Mouse (Mus musculus): ENCODE measurements around the gene Fmnl1.

DNA sequence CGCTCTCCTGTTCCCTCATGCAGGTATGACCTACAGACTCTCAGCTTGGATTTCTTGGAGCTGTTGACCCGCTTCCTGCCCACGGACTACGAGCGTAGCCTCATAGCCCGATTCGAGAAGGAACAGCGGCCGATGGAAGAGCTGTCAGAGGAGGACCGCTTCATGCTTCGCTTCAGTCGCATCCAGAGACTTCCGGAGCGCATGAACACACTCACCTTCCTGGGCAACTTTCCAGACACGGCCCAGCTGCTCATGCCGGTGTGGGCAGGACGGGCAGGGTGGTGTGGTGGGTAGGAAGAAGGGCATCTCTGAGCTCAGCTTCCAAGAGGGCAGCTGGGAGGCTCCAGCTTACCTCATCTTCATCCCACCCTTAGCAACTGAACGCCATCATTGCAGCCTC, 24.3 kb downstream of the Fmnl1 start:
- TF ChIP-seq POLR2A (IDR thresholded peaks at IDR 0.05; ENCODE audit: control insufficient read depth, extremely low read depth, insufficient read depth, low read length, poor library complexity) (no peak), CTCF (IDR thresholded peaks at IDR 0.05; ENCODE audit: borderline replicate concordance, control insufficient read depth, extremely low read depth, insufficient read depth, low read length, poor library complexity) (no peak)

Measured in thymus, adult 2 months (tissue).